Mouse (Mus musculus) lung, adult 2 months (tissue): ENCODE measurements around the gene Gad1. TPM values are rescaled to one million over a fixed set of nuclear protein-coding genes. Genes with fewer than 3 reads are reported as not detected.

ENCODE experiments used
- DNase-seq: peaks from one replicate; pipeline ENCODE4 v3.0.0; 2022
- H3K4me1 ChIP-seq: fragments of 200-500 bp; 2 replicates; pipeline ENCODE4 v1.6.1; 2011; ENCODE audit warnings: low read length; ENCODE audit not compliant: control insufficient read depth, insufficient read depth
- H3K4me3 ChIP-seq: fragments of 200-500 bp; replicated peaks from 2 replicates; pipeline ENCODE3; 2011; ENCODE audit warnings: low read depth, mild to moderate bottlenecking, control low read depth, low read length; ENCODE audit errors: extremely low read depth
- CTCF ChIP-seq: fragments of 200-500 bp; IDR thresholded peaks from 2 replicates; pipeline ENCODE4 v1.5.1; 2011; ENCODE audit warnings: mild to moderate bottlenecking, low read length, control low read depth; ENCODE audit not compliant: insufficient read depth
- POLR2A ChIP-seq: fragments of 200-500 bp; IDR thresholded peaks from 2 replicates; pipeline ENCODE4 v1.6.1; 2011; ENCODE audit warnings: low read depth, mild to moderate bottlenecking, control low read depth, low read length, borderline replicate concordance; ENCODE audit errors: extremely low read depth
- WGBS: fragments of 180-500 bp; shearing (Covaris S2); methylation state at CpG from one replicate; pipeline ENCODE4 v1.1.7; 2018; 5-methylcytosine and 5-hydroxymethylcytosine counted together
- polyA plus RNA-seq: library from polyadenylated mRNA; depleted of rRNA; stranded (reverse); fragments of >200 nt; gene quantifications from 2 replicates; pipeline ENCODE4 v1.2.3, GENCODE M21; 2012

The Gad1 gene
- polyA plus RNA-seq, 1 experiment = 0.28 TPM

DNA sequence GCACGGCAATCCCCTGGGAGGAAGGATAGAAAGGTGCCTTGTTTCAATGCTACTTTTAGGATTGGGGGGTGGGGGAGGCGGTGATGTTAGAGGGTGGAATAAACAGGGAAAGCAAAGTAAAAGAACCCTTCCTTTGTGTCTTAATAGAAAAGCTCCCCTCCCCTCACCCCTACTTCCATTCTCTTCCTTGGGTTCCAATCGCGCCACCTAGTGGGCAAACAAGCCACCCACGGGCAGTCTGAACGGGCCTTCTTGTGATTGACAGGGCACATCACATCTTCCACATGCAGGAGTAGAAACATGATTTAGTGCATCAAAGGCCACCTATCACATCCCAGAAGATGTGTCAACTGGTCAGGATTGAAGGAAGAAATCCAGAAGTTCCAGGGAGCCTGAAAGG, 67.4 kb downstream of the Gad1 start:
- 24% methylated on average over 6 of the region's 6 CpGs for WGBS
- no peaks in the 10 kb centered on the region for H3K4me1 ChIP-seq
- H3K4me3 ChIP-seq = no peak overlapping the region
- no peak for TF ChIP-seq POLR2A
- TF ChIP-seq CTCF = peak; percentile 24; the same call in 1 of the 2 replicates
- peak; percentile 27 for DNase-seq

DNA sequence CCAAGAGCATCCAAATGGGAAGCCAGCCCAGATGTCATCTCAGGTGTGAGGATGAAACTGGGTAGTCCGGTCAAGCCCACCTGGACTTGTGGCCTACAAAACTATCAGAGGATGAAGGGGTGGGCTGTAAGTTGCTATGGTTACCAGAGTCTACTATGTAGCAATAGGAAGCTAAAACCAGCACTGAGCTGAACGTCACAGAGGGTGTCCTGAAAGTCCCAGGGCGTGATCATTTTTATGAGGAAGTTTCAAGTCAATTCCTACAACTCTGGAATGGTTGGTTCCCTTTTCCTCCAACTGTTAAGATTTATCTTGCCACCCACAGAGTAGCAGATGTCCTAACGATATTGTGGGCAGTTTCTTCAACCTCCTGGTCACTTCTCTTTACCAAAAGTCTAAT, 69.4 kb downstream of the Gad1 start:
- Histone ChIP-seq H3K4me3 (no peak overlapping the region), H3K4me1 (no peaks in the 10 kb centered on the region)
- no peak for DNase-seq
- TF ChIP-seq CTCF = no peak
- TF ChIP-seq POLR2A = no peak
- 71% methylated on average over 4 of the region's 4 CpGs for WGBS

DNA sequence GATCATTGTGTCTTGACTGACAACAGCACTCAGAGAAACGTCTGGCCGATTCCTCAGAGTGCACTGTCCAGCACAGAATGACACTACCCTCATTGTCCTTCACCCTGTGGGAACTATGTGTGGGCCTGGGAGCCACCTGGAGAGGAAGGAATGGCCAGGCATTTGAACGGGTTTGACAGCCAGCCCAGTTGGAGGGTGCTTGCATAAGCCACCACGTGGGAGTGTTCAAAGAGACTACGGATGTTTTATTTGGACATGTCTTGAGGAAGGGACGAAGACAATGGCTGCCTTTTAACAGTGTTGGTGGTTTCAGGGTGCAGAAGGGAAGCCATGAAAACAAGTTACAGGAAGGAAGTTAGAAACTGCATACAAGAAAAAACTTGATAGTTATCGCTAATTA, 72.9 kb downstream of the Gad1 start:
- no peak for DNase-seq
- Histone ChIP-seq H3K4me3 (no peak overlapping the region), H3K4me1 (no peaks in the 10 kb centered on the region)
- 28% methylated on average over 7 of the region's 7 CpGs for WGBS
- no peak for TF ChIP-seq POLR2A
- TF ChIP-seq CTCF = no peak

DNA sequence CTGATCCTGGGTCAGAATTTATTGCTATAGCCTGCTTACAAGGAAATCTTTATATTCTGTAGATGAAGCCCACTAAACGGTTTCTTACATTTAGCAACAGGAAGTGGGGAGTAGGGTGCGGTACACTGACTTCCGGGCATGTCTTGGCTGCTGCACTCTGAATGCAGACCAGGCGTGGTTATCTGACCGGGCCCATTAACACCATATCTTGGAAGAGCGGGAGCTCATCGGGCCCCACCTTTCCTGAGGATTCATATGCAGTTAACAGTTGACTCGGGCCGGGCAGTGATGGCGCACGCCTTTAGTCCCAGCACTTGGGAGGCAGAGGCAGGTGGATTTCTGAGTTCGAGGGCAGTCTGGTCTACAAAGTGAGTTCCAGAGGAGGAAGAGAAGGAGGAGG, 75.5 kb downstream of the Gad1 start:
- no peak for DNase-seq
- no peaks in the 10 kb centered on the region for H3K4me1 ChIP-seq
- WGBS = 56% methylated on average over 12 of the region's 12 CpGs
- TF ChIP-seq CTCF (no peak), POLR2A (no peak)
- no peak overlapping the region for H3K4me3 ChIP-seq

DNA sequence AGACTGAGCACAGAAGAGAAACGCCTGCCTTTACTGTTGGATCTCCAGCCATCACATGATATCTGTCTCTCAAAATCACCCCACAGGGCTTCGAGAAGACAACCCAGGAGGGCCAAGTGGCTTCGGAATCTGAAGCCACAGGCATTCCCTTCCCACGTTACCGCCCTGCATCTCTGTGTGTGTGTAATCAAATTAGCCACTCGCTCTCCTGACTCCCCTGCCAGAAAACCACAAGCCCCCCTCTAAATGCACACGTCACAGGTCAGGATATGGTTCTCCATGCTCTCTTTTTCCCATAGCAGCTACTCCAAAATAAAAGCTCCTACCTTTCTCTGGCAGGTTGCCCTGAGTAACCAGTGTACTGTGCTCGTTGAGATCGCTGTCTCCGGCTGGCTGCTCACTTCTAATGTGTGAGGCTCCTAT, 76.5 kb downstream of the Gad1 start:
- DNase-seq = no peak
- TF ChIP-seq CTCF = no peak
- no peak for TF ChIP-seq POLR2A
- 32% methylated on average over 10 of the region's 10 CpGs for WGBS
- Histone ChIP-seq H3K4me1 (no peaks in the 10 kb centered on the region), H3K4me3 (no peak overlapping the region)

DNA sequence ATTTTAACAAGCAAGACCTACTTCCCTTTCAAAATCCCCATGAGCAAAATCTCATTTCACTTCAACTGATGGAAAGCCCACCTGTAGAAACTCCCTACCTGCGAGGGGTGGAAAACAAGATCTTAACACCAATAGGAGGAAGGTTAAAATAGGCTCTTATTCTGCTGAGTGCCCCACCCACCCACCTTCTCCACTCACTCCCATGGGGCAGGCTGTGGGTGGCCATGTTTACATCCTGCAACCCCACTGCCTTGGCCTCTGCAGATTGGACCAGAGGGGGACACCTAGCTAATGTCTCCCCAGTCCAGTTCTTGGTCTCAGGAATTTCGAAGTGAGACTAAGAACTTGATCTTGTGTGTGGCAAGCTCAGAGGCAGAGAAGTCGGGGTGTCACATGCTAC, 77.0 kb downstream of the Gad1 start:
- WGBS = 64% methylated on average over 3 of the region's 3 CpGs
- Histone ChIP-seq H3K4me1 (no peaks in the 10 kb centered on the region), H3K4me3 (no peak overlapping the region)
- DNase-seq = no peak
- TF ChIP-seq POLR2A (no peak), CTCF (no peak)

DNA sequence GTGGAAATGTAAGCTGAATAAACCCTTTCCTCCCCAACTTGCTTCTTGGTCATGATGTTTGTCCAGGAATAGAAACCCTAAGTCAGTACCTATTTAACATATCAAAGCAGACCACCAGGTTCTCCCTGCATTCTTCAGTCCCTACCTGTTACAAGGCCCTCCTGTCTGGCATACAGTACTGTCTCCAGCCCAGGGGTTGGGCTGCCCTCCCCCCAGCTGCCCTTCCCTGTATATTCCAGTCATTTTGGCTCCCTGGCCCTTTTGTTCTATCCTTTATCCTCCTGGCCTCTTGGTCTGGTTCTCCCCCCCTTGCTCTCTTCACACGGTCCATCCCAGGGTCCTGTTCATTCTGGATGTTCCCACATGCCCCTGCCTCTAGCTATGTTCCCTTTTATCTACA, 78.4 kb downstream of the Gad1 start:
- TF ChIP-seq POLR2A (no peak), CTCF (no peak)
- H3K4me1 ChIP-seq = no peaks in the 10 kb centered on the region
- no peak overlapping the region for H3K4me3 ChIP-seq
- no peak for DNase-seq
- 91% methylated on average over 1 of the region's 1 CpGs for WGBS

DNA sequence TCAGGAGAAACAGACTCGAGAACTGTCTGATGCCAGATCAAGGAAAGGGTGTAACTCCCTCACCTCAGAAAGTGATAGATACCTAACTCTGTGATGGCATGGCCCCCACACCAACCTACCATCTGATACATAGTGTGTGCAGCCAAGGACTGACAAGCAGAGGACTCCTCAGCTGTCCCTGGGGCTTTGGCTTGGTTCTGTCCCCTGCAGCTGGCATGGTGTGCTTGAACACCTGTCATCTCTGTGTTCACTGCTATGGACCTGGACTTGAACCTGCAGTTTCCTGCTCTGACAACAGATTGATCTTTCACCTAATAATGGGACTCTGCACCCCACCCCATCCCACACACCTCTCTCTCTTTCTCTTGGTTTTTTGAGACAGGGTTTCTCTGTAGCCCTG, 79.5 kb downstream of the Gad1 start:
- Histone ChIP-seq H3K4me3 (no peak overlapping the region), H3K4me1 (no peaks in the 10 kb centered on the region)
- 87% methylated on average over 1 of the region's 1 CpGs for WGBS
- DNase-seq = no peak
- no peak for TF ChIP-seq CTCF
- TF ChIP-seq POLR2A = no peak

DNA sequence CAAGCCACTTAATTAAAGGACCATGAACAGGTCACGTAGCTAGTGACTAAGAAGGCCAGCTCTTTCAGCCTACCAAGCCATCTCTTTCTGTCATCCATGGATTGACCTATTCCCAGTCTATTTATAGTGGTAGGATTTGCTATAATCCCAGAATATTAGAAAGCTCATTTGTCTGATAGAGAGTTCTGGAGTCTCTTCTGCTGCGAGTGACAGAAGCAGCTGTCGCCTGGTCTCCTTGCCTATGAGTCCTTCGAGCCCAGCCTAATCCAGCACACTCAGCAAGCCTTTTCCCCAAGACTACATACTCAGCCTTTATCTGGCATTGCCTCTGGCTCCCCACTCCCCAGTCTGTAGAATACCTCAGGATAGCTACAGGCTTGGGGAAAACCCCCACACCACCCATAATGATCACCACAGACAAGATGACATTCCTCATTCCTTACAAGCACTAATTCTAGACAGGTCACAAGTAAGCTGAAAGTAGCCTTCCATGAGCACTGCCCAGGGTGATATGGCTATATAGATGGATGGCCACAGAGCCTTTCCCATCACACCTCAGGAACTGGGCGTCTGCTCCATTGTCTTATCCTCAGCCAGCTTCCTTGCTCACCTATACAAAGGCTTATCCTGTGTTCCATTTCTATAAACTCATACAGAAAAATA, 81.3 kb downstream of the Gad1 start:
- no peak for DNase-seq
- Histone ChIP-seq H3K4me1 (no peaks in the 10 kb centered on the region), H3K4me3 (no peak overlapping the region)
- WGBS = 87% methylated on average over 5 of the region's 5 CpGs
- TF ChIP-seq POLR2A (no peak), CTCF (no peak)

DNA sequence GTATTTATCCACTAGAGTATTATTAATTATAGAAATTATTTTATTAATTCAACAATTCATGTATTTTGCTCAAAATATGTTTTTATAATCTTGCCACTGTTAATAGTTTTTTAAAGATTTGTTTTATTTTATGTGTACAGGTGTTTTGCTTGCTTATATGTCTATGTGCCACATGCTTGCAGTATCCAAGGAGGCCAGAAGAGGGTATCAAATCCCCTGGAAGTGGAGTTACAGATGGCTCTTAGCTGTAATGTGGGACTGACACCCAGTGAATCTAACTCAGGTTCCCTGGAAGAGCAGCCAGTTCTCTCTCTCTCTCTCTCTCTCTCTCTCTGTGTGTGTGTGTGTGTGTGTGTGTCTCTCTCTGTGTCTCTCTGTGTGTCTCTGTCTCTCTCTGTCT, 88.1 kb downstream of the Gad1 start:
- no peak for DNase-seq
- H3K4me3 ChIP-seq = no peak overlapping the region
- no peaks in the 10 kb centered on the region for H3K4me1 ChIP-seq
- TF ChIP-seq CTCF (no peak), POLR2A (no peak)
